Mouse (Mus musculus) MEL (cell line): ENCODE measurements around the gene Adipor2. TPM values are rescaled to one million over a fixed set of nuclear protein-coding genes. Genes with fewer than 3 reads are reported as not detected.

ENCODE experiments used
- DNase-seq: peaks from one replicate; pipeline ENCODE4 v3.0.0; 2011; ENCODE audit warnings: low read depth, low spot score
- H3K27ac ChIP-seq: 2 replicates; pipeline ENCODE4 v1.5.1; 2012; ENCODE audit warnings: low read depth, mild to moderate bottlenecking, control low read depth, low read length, moderate library complexity; ENCODE audit not compliant: control insufficient read depth
- H3K27me3 ChIP-seq, 2 experiments: fragments of 150-350 bp in 1 of 2; sonication (generic) in 1 of 2; 2 replicates each; pipeline ENCODE4 v1.6.1; 2012; ENCODE audit warnings: low read length in 2 of 2, mild to moderate bottlenecking in 2 of 2, improper control_type of control experiment in 1 of 2, moderate library complexity in 1 of 2; ENCODE audit not compliant: insufficient read depth in 2 of 2, control insufficient read depth in 1 of 2
- H3K36me3 ChIP-seq, 2 experiments: 2 replicates each; pipeline ENCODE4 v1.6.1; 2012 to 2014; ENCODE audit warnings: low read length in 2 of 2, improper control_type of control experiment in 1 of 2, inconsistent platforms in 1 of 2, mild to moderate bottlenecking in 1 of 2; ENCODE audit not compliant: insufficient read depth in 2 of 2, control insufficient read depth in 1 of 2
- H3K4me1 ChIP-seq, 2 experiments: fragments of 150-350 bp in 1 of 2; sonication (generic) in 1 of 2; 2 replicates each; pipeline ENCODE4 v1.6.1; 2012; ENCODE audit warnings: low read length in 2 of 2, improper control_type of control experiment in 1 of 2, mild to moderate bottlenecking in 1 of 2; ENCODE audit not compliant: insufficient read depth in 2 of 2, control insufficient read depth in 1 of 2
- H3K4me3 ChIP-seq, 2 experiments: fragments of 150-350 bp in 1 of 2; sonication (generic) in 1 of 2; 2 replicates each; pipeline ENCODE4 v1.5.1; 2012; ENCODE audit warnings: low read depth in 2 of 2, low read length in 2 of 2, mild to moderate bottlenecking in 2 of 2, moderate library complexity in 2 of 2, control low read depth in 1 of 2, improper control_type of control experiment in 1 of 2; ENCODE audit not compliant: control insufficient read depth in 1 of 2, insufficient read depth in 1 of 2
- H3K79me2 ChIP-seq: 2 replicates; pipeline ENCODE4 v1.6.1; 2012; ENCODE audit warnings: mild to moderate bottlenecking, low read length, moderate library complexity; ENCODE audit not compliant: control insufficient read depth, poor library complexity, insufficient read depth
- H3K9ac ChIP-seq: 2 replicates; pipeline ENCODE4 v1.6.1; 2012; ENCODE audit warnings: low read depth, mild to moderate bottlenecking, control low read depth, low read length, moderate library complexity; ENCODE audit not compliant: control insufficient read depth, poor library complexity, severe bottlenecking
- H3K9me3 ChIP-seq: fragments of 150-350 bp; sonication (generic); replicated peaks from 2 replicates; pipeline ENCODE4 v1.6.1; 2012; ENCODE audit warnings: mild to moderate bottlenecking, low read length, improper control_type of control experiment, moderate library complexity; ENCODE audit not compliant: insufficient read depth
- CTCF ChIP-seq, 3 experiments: IDR thresholded peaks in 2 of 3; conservative IDR thresholded peaks in 1 of 3; 2 replicates each; pipeline ENCODE4 v1.5.1; 2011 to 2012; ENCODE audit warnings: low read length in 3 of 3, low read depth in 2 of 3, mild to moderate bottlenecking in 2 of 3, improper control_type of control experiment in 1 of 3, inconsistent platforms in 1 of 3, mixed read lengths in 1 of 3, moderate library complexity in 1 of 3; ENCODE audit not compliant: control insufficient read depth in 1 of 3, insufficient read depth in 1 of 3, poor library complexity in 1 of 3, severe bottlenecking in 1 of 3
- ELF1 ChIP-seq: IDR thresholded peaks from 2 replicates; pipeline ENCODE4 v1.6.1; 2014; ENCODE audit warnings: low read depth, mild to moderate bottlenecking, inconsistent platforms, low read length, improper control_type of control experiment, moderate library complexity
- EP300 ChIP-seq, 2 experiments: IDR thresholded peaks; 2 replicates each; pipeline ENCODE4 v1.6.1; 2011; ENCODE audit warnings: improper control_type of control experiment in 2 of 2, low read length in 2 of 2, low read depth in 1 of 2, mild to moderate bottlenecking in 1 of 2
- ETS1 ChIP-seq: IDR thresholded peaks from 2 replicates; pipeline ENCODE4 v1.6.1; 2012; ENCODE audit warnings: low read depth, mild to moderate bottlenecking, inconsistent platforms, low read length, improper control_type of control experiment, moderate library complexity
- GATA1 ChIP-seq: IDR thresholded peaks from 2 replicates; pipeline ENCODE4 v1.6.1; 2011; ENCODE audit warnings: low read depth, low read length, improper control_type of control experiment
- KAT2A ChIP-seq: conservative IDR thresholded peaks from 2 replicates; pipeline ENCODE4 v1.6.1; 2012; ENCODE audit warnings: low read depth, low read length, improper control_type of control experiment, inconsistent platforms
- MEF2A ChIP-seq: IDR thresholded peaks from 2 replicates; pipeline ENCODE4 v1.6.1; 2014; ENCODE audit warnings: low read depth, mild to moderate bottlenecking, inconsistent platforms, low read length, improper control_type of control experiment; ENCODE audit not compliant: poor library complexity, insufficient replicate concordance, severe bottlenecking; ENCODE audit errors: extremely low read depth
- MYB ChIP-seq: IDR thresholded peaks from 2 replicates; pipeline ENCODE4 v1.6.1; 2011; ENCODE audit warnings: mild to moderate bottlenecking, low read depth, low read length, improper control_type of control experiment
- NELFE ChIP-seq: IDR thresholded peaks from 2 replicates; pipeline ENCODE4 v1.6.1; 2011; ENCODE audit warnings: low read depth, low read length, improper control_type of control experiment
- NRF1 ChIP-seq: IDR thresholded peaks from 2 replicates; pipeline ENCODE4 v1.6.1; 2014; ENCODE audit warnings: low read depth, mild to moderate bottlenecking, inconsistent platforms, low read length, improper control_type of control experiment, moderate library complexity; ENCODE audit not compliant: poor library complexity, insufficient read depth, severe bottlenecking
- SMC3 ChIP-seq: IDR thresholded peaks from 2 replicates; pipeline ENCODE4 v1.6.1; 2011; ENCODE audit warnings: low read depth, low read length, improper control_type of control experiment
- TBP ChIP-seq: IDR thresholded peaks from 2 replicates; pipeline ENCODE4 v1.8.0; 2011; ENCODE audit warnings: low read depth, low read length, improper control_type of control experiment
- UBTF ChIP-seq: IDR thresholded peaks from 2 replicates; pipeline ENCODE4 v1.6.1; 2012; ENCODE audit warnings: low read depth, mild to moderate bottlenecking, inconsistent platforms, low read length, improper control_type of control experiment, moderate library complexity, borderline replicate concordance; ENCODE audit not compliant: insufficient read depth
- USF1 ChIP-seq: IDR thresholded peaks from 2 replicates; pipeline ENCODE4 v1.6.1; 2014; ENCODE audit warnings: low read depth, mild to moderate bottlenecking, inconsistent platforms, low read length, improper control_type of control experiment, moderate library complexity
- USF2 ChIP-seq, 2 experiments: IDR thresholded peaks; 2 replicates each; pipeline ENCODE4 v1.6.1; 2011 to 2012; ENCODE audit warnings: improper control_type of control experiment in 2 of 2, low read length in 2 of 2, borderline replicate concordance in 1 of 2, inconsistent platforms in 1 of 2, low read depth in 1 of 2, mild to moderate bottlenecking in 1 of 2; ENCODE audit not compliant: insufficient read depth in 1 of 2
- ZMIZ1 ChIP-seq: IDR thresholded peaks from 2 replicates; pipeline ENCODE4 v1.6.1; 2012; ENCODE audit warnings: low read depth, mild to moderate bottlenecking, inconsistent platforms, low read length, improper control_type of control experiment, moderate library complexity
- polyA plus RNA-seq, 2 experiments: library from polyadenylated mRNA; stranded (reverse) in 1 of 2; unstranded in 1 of 2; fragments of >175 nt in 1 of 2; fragments of >200 nt in 1 of 2; gene quantifications; 2 replicates each; pipeline versions ENCODE4 v1.2.1 to v1.2.4; 2012; ENCODE audit warnings: low replicate concordance in 2 of 2, low read depth in 1 of 2; ENCODE audit not compliant: insufficient read length in 2 of 2, insufficient read depth in 1 of 2, missing spikeins in 1 of 2
- total RNA-seq: library from RNA; depleted of rRNA; stranded (reverse); fragments of 300-350 nt; gene quantifications from 2 replicates; pipeline ENCODE4 v1.2.3, GENCODE M21; 2012

Gene Adipor2
- total and polyA plus RNA-seq, 3 experiments, result 37.6 to 41.3 TPM; not detected in 1

GRCm38 (mm10) chr6:119421001-119421400 is 3.5 kb upstream of the Adipor2 start:
- Histone ChIP-seq H3K9ac (no peak overlapping the region), H3K27ac (no peak overlapping the region)

GRCm38 (mm10) chr6:119420357-119420756 is 2.9 kb upstream of the Adipor2 start:
- DNase-seq, result peak; percentile 74
- Histone ChIP-seq H3K79me2 (no peaks in the 10 kb centered on the region), H3K9ac (no peak overlapping the region), H3K36me3 (peaks cover 0 to 4% of the 10 kb centered on the region in 2 experiments; a peak in 1 of 4 replicates), H3K9me3 (no peaks in the 10 kb centered on the region), H3K27me3 (peaks cover 4 to 5% of the 10 kb centered on the region in 2 experiments; a peak in 3 of 4 replicates), H3K4me1 (peaks cover 4 to 5% of the 10 kb centered on the region in 2 experiments; a peak in 2 of 4 replicates), H3K27ac (no peak overlapping the region), H3K4me3 (no peak overlapping the region)
- no peak for TF ChIP-seq MEF2A
- TF ChIP-seq UBTF, result no peak
- TF ChIP-seq USF2 (IDR thresholded peaks at IDR 0.05; ENCODE audit: borderline replicate concordance in 1 of 2, insufficient read depth in 1 of 2, low read depth in 1 of 2, low read length in 2 of 2), result no peak
- TF ChIP-seq ZMIZ1, result no peak
- no peak for TF ChIP-seq GATA1

More at GRCm38 (mm10) chr6:119421001-119421400, 3.5 kb upstream of the Adipor2 start:
- TF ChIP-seq NRF1 (no peak), USF1 (no peak), NELFE (no peak), EP300 (IDR thresholded peaks at IDR 0.05; ENCODE audit: low read depth in 1 of 2, low read length in 2 of 2) (no peak), UBTF (no peak), CTCF (IDR thresholded peaks at IDR 0.05 in 2 of 3, conservative IDR thresholded peaks at IDR 0.05 in 1 of 3; ENCODE audit: control insufficient read depth in 1 of 3, insufficient read depth in 1 of 3, low read depth in 2 of 3, low read length in 3 of 3, poor library complexity in 1 of 3, severe bottlenecking in 1 of 3) (no peak), TBP (no peak), MYB (no peak), SMC3 (no peak), ETS1 (no peak), KAT2A (no peak), ELF1 (no peak)
- peaks cover 4 to 5% of the 10 kb centered on the region in 2 experiments; a peak in 2 of 4 replicates for H3K4me1 ChIP-seq
- no peak for DNase-seq
- no peaks in the 10 kb centered on the region for H3K9me3 ChIP-seq
- H3K79me2 ChIP-seq, result no peaks in the 10 kb centered on the region
- H3K36me3 ChIP-seq, result peaks cover 0 to 4% of the 10 kb centered on the region in 2 experiments; a peak in 1 of 4 replicates
- H3K27me3 ChIP-seq, result peaks cover 4 to 5% of the 10 kb centered on the region in 2 experiments; a peak in 3 of 4 replicates
- no peak overlapping the region for H3K4me3 ChIP-seq
